Mouse (Mus musculus): ENCODE measurements around the gene Srp54a. TPM values are rescaled to one million over a fixed set of nuclear protein-coding genes. Genes with fewer than 3 reads are reported as not detected.

Srp54a gene
- total RNA-seq, 1 experiment, result 52.4 TPM

- in situ Hi-C loops (cut with MboI; ENCODE audit: low sequenced_read_pairs in 2 of 2, unreplicated experiment in 2 of 2), result no loop called here
- no peaks in the 10 kb centered on the region for H3K4me1 ChIP-seq (ENCODE audit: control insufficient read depth in 2 of 2, insufficient read depth in 2 of 2, low read length in 2 of 2, poor library complexity in 1 of 2)
- TF ChIP-seq MAFK (IDR thresholded peaks at IDR 0.05; ENCODE audit: insufficient read depth, low read depth, low read length) (no peak), HCFC1 (IDR thresholded peaks at IDR 0.05; ENCODE audit: borderline replicate concordance, insufficient read depth, low read length) (no peak), CHD2 (IDR thresholded peaks at IDR 0.05; ENCODE audit: low read depth, low read length) (no peak), ZNF384 (IDR thresholded peaks at IDR 0.05; ENCODE audit: low read depth, low read length) (no peak), ZC3H11A (IDR thresholded peaks at IDR 0.05; ENCODE audit: borderline replicate concordance, low read depth, low read length) (no peak)
- no peak overlapping the region for H3K4me3 ChIP-seq (ENCODE audit: insufficient read depth in 1 of 2, low read depth in 1 of 2, low read length in 2 of 2, poor library complexity in 1 of 2, severe bottlenecking in 1 of 2)
- peaks cover 5% of the 10 kb centered on the region for H3K36me3 ChIP-seq (ENCODE audit: control insufficient read depth, insufficient read depth, low read length, poor library complexity, severe bottlenecking)
- no peak overlapping the region for H3K9ac ChIP-seq (ENCODE audit: insufficient read depth, low read depth, low read length, poor library complexity, severe bottlenecking)
- H3K27ac ChIP-seq (ENCODE audit: insufficient read depth, low read depth, low read length, poor library complexity, severe bottlenecking), result no peak overlapping the region
- DNase-seq (ENCODE audit: low read depth, low spot score), result no peak
- H3K9me3 ChIP-seq (ENCODE audit: control insufficient read depth, insufficient read depth, low read depth, low read length), result no peaks in the 10 kb centered on the region
Observed at GRCm38 (mm10) chr12:55059812-55060211, 20.2 kb upstream of the Srp54a start.

DNA sequence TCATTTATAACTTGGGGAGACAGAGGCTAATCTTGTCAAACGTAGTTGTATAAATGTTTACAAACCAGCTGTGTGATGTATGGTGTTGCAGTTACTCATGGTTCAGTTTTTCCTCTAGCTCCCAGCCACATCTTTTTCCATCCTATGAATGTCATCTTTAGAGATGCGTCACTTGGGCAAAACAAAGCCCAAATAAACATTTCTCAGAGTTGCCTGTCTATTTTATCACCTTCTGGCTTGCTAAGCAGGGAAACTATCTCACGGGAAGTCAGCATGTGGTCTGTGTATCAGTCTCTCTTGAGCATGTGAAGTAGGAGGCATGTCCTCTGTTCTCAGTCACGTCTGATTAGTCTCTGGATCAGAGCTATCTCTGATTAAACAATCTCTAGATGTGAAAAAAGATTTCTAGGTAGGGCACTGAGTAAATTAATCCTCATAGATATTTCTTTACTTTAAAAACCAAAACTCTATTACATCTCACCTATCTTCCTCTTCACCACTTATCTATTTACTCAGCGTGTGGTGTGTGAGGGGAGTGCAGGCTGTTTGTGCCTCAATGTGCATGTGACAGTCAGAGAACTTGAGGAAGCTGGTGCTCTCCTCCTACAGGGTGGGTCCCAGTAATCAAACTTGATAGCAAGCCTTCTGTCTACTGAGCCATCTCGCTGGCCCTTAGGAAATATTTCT is 19.7 kb upstream of the Srp54a start:
- Histone ChIP-seq H3K4me1 (ENCODE audit: control insufficient read depth in 2 of 2, insufficient read depth in 2 of 2, low read length in 2 of 2, poor library complexity in 1 of 2) (no peaks in the 10 kb centered on the region), H3K36me3 (ENCODE audit: control insufficient read depth, insufficient read depth, low read length, poor library complexity, severe bottlenecking) (peaks cover 5% of the 10 kb centered on the region), H3K4me3 (ENCODE audit: insufficient read depth in 1 of 2, low read depth in 1 of 2, low read length in 2 of 2, poor library complexity in 1 of 2, severe bottlenecking in 1 of 2) (no peak overlapping the region), H3K9me3 (ENCODE audit: control insufficient read depth, insufficient read depth, low read depth, low read length) (no peaks in the 10 kb centered on the region), H3K27ac (ENCODE audit: insufficient read depth, low read depth, low read length, poor library complexity, severe bottlenecking) (no peak overlapping the region), H3K9ac (ENCODE audit: insufficient read depth, low read depth, low read length, poor library complexity, severe bottlenecking) (no peak overlapping the region)
- no peak for TF ChIP-seq CHD2 (IDR thresholded peaks at IDR 0.05; ENCODE audit: low read depth, low read length)
- no peak for TF ChIP-seq MAFK (IDR thresholded peaks at IDR 0.05; ENCODE audit: insufficient read depth, low read depth, low read length)
- TF ChIP-seq HCFC1 (IDR thresholded peaks at IDR 0.05; ENCODE audit: borderline replicate concordance, insufficient read depth, low read length), result no peak
- TF ChIP-seq ZNF384 (IDR thresholded peaks at IDR 0.05; ENCODE audit: low read depth, low read length), result no peak
- TF ChIP-seq ZC3H11A (IDR thresholded peaks at IDR 0.05; ENCODE audit: borderline replicate concordance, low read depth, low read length), result no peak
- in situ Hi-C loops (cut with MboI; ENCODE audit: low sequenced_read_pairs in 2 of 2, unreplicated experiment in 2 of 2), result no loop called here
- DNase-seq (ENCODE audit: low read depth, low spot score), result no peak

DNA sequence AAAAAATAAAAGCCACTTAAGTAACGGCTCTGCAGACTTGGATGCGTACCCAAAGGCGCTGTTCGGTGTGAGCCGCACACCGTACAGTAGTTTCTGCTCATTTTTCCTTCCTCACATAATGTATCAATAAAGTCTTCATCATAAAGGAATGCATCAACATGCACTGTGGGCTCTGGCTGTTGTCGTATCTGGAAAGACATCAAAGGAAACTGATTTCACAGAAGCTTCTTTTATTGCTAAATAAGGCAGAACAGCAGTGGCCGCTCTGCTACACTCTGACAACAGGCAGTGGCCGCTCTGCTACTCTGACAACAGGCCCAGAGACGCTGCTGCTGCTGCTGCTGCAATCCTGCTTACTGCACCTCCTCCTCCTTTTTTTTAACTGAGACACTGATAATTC is 19.1 kb upstream of the Srp54a start:
- peaks cover 5% of the 10 kb centered on the region for H3K36me3 ChIP-seq (ENCODE audit: control insufficient read depth, insufficient read depth, low read length, poor library complexity, severe bottlenecking)
- H3K4me1 ChIP-seq (ENCODE audit: control insufficient read depth in 2 of 2, insufficient read depth in 2 of 2, low read length in 2 of 2, poor library complexity in 1 of 2), result no peaks in the 10 kb centered on the region
- H3K4me3 ChIP-seq (ENCODE audit: insufficient read depth in 1 of 2, low read depth in 1 of 2, low read length in 2 of 2, poor library complexity in 1 of 2, severe bottlenecking in 1 of 2), result no peak overlapping the region
- no peaks in the 10 kb centered on the region for H3K9me3 ChIP-seq (ENCODE audit: control insufficient read depth, insufficient read depth, low read depth, low read length)
- no peak overlapping the region for H3K9ac ChIP-seq (ENCODE audit: insufficient read depth, low read depth, low read length, poor library complexity, severe bottlenecking)
- TF ChIP-seq ZC3H11A (IDR thresholded peaks at IDR 0.05; ENCODE audit: borderline replicate concordance, low read depth, low read length) (no peak), MAFK (IDR thresholded peaks at IDR 0.05; ENCODE audit: insufficient read depth, low read depth, low read length) (no peak), ZNF384 (IDR thresholded peaks at IDR 0.05; ENCODE audit: low read depth, low read length) (no peak), HCFC1 (IDR thresholded peaks at IDR 0.05; ENCODE audit: borderline replicate concordance, insufficient read depth, low read length) (no peak), CHD2 (IDR thresholded peaks at IDR 0.05; ENCODE audit: low read depth, low read length) (no peak)
- no peak overlapping the region for H3K27ac ChIP-seq (ENCODE audit: insufficient read depth, low read depth, low read length, poor library complexity, severe bottlenecking)
- no peak for DNase-seq (ENCODE audit: low read depth, low spot score)
- in situ Hi-C loops (cut with MboI; ENCODE audit: low sequenced_read_pairs in 2 of 2, unreplicated experiment in 2 of 2), result no loop called here

DNA sequence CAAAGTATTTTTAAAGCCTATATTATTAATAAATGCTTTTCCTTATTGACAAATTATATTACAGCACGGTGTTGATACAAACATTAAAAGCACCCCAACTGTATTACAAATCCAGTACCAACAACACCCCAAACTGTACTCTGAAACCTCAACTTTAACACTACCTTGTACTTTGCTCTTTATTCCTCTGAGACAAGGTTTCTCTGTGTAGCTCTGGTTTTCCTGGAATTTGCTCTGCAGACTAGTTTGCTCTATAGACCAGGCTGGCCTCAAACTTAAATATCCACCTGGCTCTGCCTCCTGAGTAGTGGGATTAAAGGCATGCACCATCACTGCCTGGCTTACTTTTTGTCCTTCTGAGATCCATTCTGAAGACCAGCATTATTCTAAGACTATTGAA is 17.9 kb upstream of the Srp54a start:
- H3K4me1 ChIP-seq (ENCODE audit: control insufficient read depth in 2 of 2, insufficient read depth in 2 of 2, low read length in 2 of 2, poor library complexity in 1 of 2), result no peaks in the 10 kb centered on the region
- TF ChIP-seq ZC3H11A (IDR thresholded peaks at IDR 0.05; ENCODE audit: borderline replicate concordance, low read depth, low read length), result no peak
- DNase-seq (ENCODE audit: low read depth, low spot score), result no peak
- H3K36me3 ChIP-seq (ENCODE audit: control insufficient read depth, insufficient read depth, low read length, poor library complexity, severe bottlenecking), result peaks cover 5% of the 10 kb centered on the region
- no peak overlapping the region for H3K9ac ChIP-seq (ENCODE audit: insufficient read depth, low read depth, low read length, poor library complexity, severe bottlenecking)
- H3K4me3 ChIP-seq (ENCODE audit: insufficient read depth in 1 of 2, low read depth in 1 of 2, low read length in 2 of 2, poor library complexity in 1 of 2, severe bottlenecking in 1 of 2), result no peak overlapping the region
- H3K9me3 ChIP-seq (ENCODE audit: control insufficient read depth, insufficient read depth, low read depth, low read length), result no peaks in the 10 kb centered on the region
- in situ Hi-C loops (cut with MboI; ENCODE audit: low sequenced_read_pairs in 2 of 2, unreplicated experiment in 2 of 2), result no loop called here
- H3K27ac ChIP-seq (ENCODE audit: insufficient read depth, low read depth, low read length, poor library complexity, severe bottlenecking), result no peak overlapping the region

DNA sequence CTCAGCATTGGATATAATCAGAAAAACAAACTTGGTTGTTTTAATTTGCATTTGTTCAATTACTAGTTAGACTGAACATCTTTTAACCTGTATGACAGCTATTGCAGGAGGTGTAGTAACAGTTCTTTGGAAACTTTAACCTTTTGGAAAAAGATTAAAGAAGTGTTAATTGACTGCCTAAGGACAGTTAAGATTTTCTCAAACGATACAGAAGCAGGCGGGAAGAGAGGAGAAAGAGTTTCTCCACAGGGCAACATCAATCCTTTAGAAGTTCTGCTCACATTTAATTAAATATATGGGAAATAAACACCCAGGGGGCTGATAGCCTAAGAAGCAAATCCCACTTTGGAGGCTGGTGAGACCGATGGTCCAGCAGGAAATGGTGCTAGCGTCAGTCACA is 7.6 kb upstream of the Srp54a start:
- DNase-seq (ENCODE audit: low read depth, low spot score), result no peak
- Histone ChIP-seq H3K27ac (ENCODE audit: insufficient read depth, low read depth, low read length, poor library complexity, severe bottlenecking) (no peak overlapping the region), H3K36me3 (ENCODE audit: control insufficient read depth, insufficient read depth, low read length, poor library complexity, severe bottlenecking) (peaks cover 2% of the 10 kb centered on the region; the same call in 1 of the 2 replicates), H3K4me3 (ENCODE audit: insufficient read depth in 1 of 2, low read depth in 1 of 2, low read length in 2 of 2, poor library complexity in 1 of 2, severe bottlenecking in 1 of 2) (no peak overlapping the region), H3K9me3 (ENCODE audit: control insufficient read depth, insufficient read depth, low read depth, low read length) (no peaks in the 10 kb centered on the region), H3K4me1 (ENCODE audit: control insufficient read depth in 2 of 2, insufficient read depth in 2 of 2, low read length in 2 of 2, poor library complexity in 1 of 2) (0 out of 4 replicates have a peak, but pooled peaks cover 0 to 1% of the 10 kb centered on the region in 2 experiments), H3K9ac (ENCODE audit: insufficient read depth, low read depth, low read length, poor library complexity, severe bottlenecking) (no peak overlapping the region)
- TF ChIP-seq ZNF384 (IDR thresholded peaks at IDR 0.05; ENCODE audit: low read depth, low read length) (no peak), MAFK (IDR thresholded peaks at IDR 0.05; ENCODE audit: insufficient read depth, low read depth, low read length) (no peak), HCFC1 (IDR thresholded peaks at IDR 0.05; ENCODE audit: borderline replicate concordance, insufficient read depth, low read length) (no peak), CHD2 (IDR thresholded peaks at IDR 0.05; ENCODE audit: low read depth, low read length) (no peak), ZC3H11A (IDR thresholded peaks at IDR 0.05; ENCODE audit: borderline replicate concordance, low read depth, low read length) (no peak)
- in situ Hi-C loops (cut with MboI; ENCODE audit: low sequenced_read_pairs in 2 of 2, unreplicated experiment in 2 of 2), result no loop called here

Data from ES-E14 (cell line).